Mouse (Mus musculus): ENCODE data around the gene Olfr1330.
"Not testable (repeated sequence)": the region's sequence is repeated elsewhere in the genome, so short reads cannot be mapped to it uniquely, and the experiment has no call there.

The Olfr1330 gene

GRCm38 (mm10) chr4:118888297-118888696, at the start of gene Olfr1330:
Gene Olfr1330 (plus strand): TSS chr4:118888597.
- no peak for DNase-seq (ENCODE audit: low read depth, low spot score)

- no peak for DNase-seq (ENCODE audit: low read depth, low spot score)
Observed at GRCm38 (mm10) chr4:118861791-118862190, 26.6 kb upstream of the Olfr1330 start.

- no peak for DNase-seq (ENCODE audit: low read depth, low spot score)
Observed at GRCm38 (mm10) chr4:118862704-118863103, 25.7 kb upstream of the Olfr1330 start.

- DNase-seq (ENCODE audit: low read depth, low spot score), result no peak
Observed at GRCm38 (mm10) chr4:118864349-118864748, 24.0 kb upstream of the Olfr1330 start, which contains the start of gene Olfr1331. Gene Olfr1331 (plus strand): TSS chr4:118864649.

GRCm38 (mm10) chr4:118867566-118867965, 20.8 kb upstream of the Olfr1330 start:
- DNase-seq (ENCODE audit: low read depth, low spot score), result no peak

- DNase-seq (ENCODE audit: low read depth, low spot score), result no peak
Observed at GRCm38 (mm10) chr4:118901981-118902380, 13.6 kb downstream of the Olfr1330 start.

- not testable (repeated sequence) for DNase-seq (ENCODE audit: low read depth, low spot score)
Observed at GRCm38 (mm10) chr4:118917365-118917764, 29.0 kb downstream of the Olfr1330 start, which contains the start of gene Olfr1329. Gene Olfr1329 (minus strand): TSS chr4:118917465.

GRCm38 (mm10) chr4:118931326-118931725, 42.9 kb downstream of the Olfr1330 start:
- peak; percentile 73 for DNase-seq (ENCODE audit: low read depth, low spot score)

- DNase-seq (ENCODE audit: low read depth, low spot score), result no peak
Observed at GRCm38 (mm10) chr4:118938512-118938911, 50.1 kb downstream of the Olfr1330 start, which contains the start of gene Olfr1328. Gene Olfr1328 (minus strand): TSS chr4:118938612.

Data from ZHBTc4 (cell line).